7 mouse cellular contexts compared by ENCODE assay signal in genomic region chr1:66816837-66817452, GRCm38 (mm10). TPM values are rescaled to one million over a fixed set of nuclear protein-coding genes. Genes with fewer than 3 reads are reported as not detected.
A peak's percentile ranks its signal among the peaks of the same experiment; 100 is the strongest.
DNase-seq lines count a peak whose midpoint lies in the region; ATAC-seq lines count a peak whose summit lies in the region.

No protein-coding gene starts in this region.

- no peaks in the 10 kb centered on the region for H3K9me3 ChIP-seq in embryonic facial prominence, embryonic 10.5 days
- no peaks in the 10 kb centered on the region for H3K9me3 ChIP-seq in limb, embryonic 10.5 days (replicated peaks)
- no peaks in the 10 kb centered on the region for H3K9me3 ChIP-seq in midbrain, embryonic 12.5 days

- peak overlapping the region; percentile 99 for H3K27ac ChIP-seq in embryonic facial prominence, embryonic 10.5 days (replicated peaks)
- peak overlapping the region; percentile 99 for H3K27ac ChIP-seq in limb, embryonic 10.5 days
- H3K27ac ChIP-seq in midbrain, embryonic 12.5 days (replicated peaks) = peak overlapping the region; percentile 98

- under 1% methylated on average over 62 of the region's 63 CpGs for WGBS in embryonic facial prominence, embryonic 10.5 days
- whole genome bisulfite sequencing in limb, embryonic 10.5 days = under 1% methylated on average over 48 of the region's 63 CpGs
- WGBS in midbrain, embryonic 12.5 days = under 1% methylated on average over 41 of the region's 63 CpGs

- H3K36me3 ChIP-seq in embryonic facial prominence, embryonic 10.5 days (replicated peaks) = no peaks in the 10 kb centered on the region
- H3K36me3 ChIP-seq in limb, embryonic 10.5 days = no peaks in the 10 kb centered on the region
- H3K36me3 ChIP-seq in midbrain, embryonic 12.5 days = no peaks in the 10 kb centered on the region

- peaks cover 12% of the 10 kb centered on the region for H3K4me1 ChIP-seq in embryonic facial prominence, embryonic 10.5 days
- peaks cover 18% of the 10 kb centered on the region; the same call in 1 of the 2 replicates for H3K4me1 ChIP-seq in limb, embryonic 10.5 days
- H3K4me1 ChIP-seq in midbrain, embryonic 12.5 days = peaks cover 17% of the 10 kb centered on the region

- H3K4me3 ChIP-seq in embryonic facial prominence, embryonic 10.5 days = peak overlapping the region; percentile 87
- peak overlapping the region; percentile 82 for H3K4me3 ChIP-seq in limb, embryonic 10.5 days
- peak overlapping the region; percentile 88 for H3K4me3 ChIP-seq in midbrain, embryonic 12.5 days

- peaks cover 26% of the 10 kb centered on the region for H3K27me3 ChIP-seq in embryonic facial prominence, embryonic 10.5 days (replicated peaks; ENCODE audit: low read depth, poor library complexity, severe bottlenecking)
- peaks cover 22% of the 10 kb centered on the region for H3K27me3 ChIP-seq in limb, embryonic 10.5 days (ENCODE audit: low read depth, poor library complexity, severe bottlenecking)
- peaks cover 7% of the 10 kb centered on the region for H3K27me3 ChIP-seq in midbrain, embryonic 12.5 days

- peak; percentile 33 for ATAC-seq in granulocyte monocyte progenitor cell, adult 5-6 weeks (replicated peaks; ENCODE audit: poor library complexity, severe bottlenecking)
- peak; percentile 90 for ATAC-seq in midbrain, embryonic 12.5 days (ENCODE audit: low FRiP score, low read depth)

- H3K9ac ChIP-seq in midbrain, embryonic 12.5 days (replicated peaks) = peak overlapping the region; percentile 92

- DNase-seq in adrenal gland, postnatal 14 days = peak; percentile 97
- DNase-seq in embryonic facial prominence, embryonic 10.5 days (ENCODE audit: low spot score) = peak; percentile 98
- DNase-seq in kidney, adult 18-20 months = peak; percentile 95
- peak; percentile 99 for DNase-seq in limb, embryonic 10.5 days (ENCODE audit: low spot score)
- peak; percentile 95 for DNase-seq in skeletal muscle tissue, adult 2 months (ENCODE audit: low read depth, low spot score)

- H3K4me2 ChIP-seq in midbrain, embryonic 12.5 days (replicated peaks) = peak overlapping the region; percentile 81

RNA-seq across cellular contexts. Expression of gene Kansl1l, which starts 0.4 kb away (rescaled TPM):
- total RNA-seq in adrenal gland, postnatal 14 days (2021) = 21.1 and 21.9 TPM in 2 replicates
- polyA plus RNA-seq in embryonic facial prominence, embryonic 10.5 days (2016; fragmentation: Nextera tagmentation; extraction: Ambion mirVana) = 9.3 and 10.6 TPM in 2 replicates
- total RNA-seq in granulocyte monocyte progenitor cell, adult 5-6 weeks (2014; fragmentation: Nextera tagmentation) = 22.5 and 28.0 TPM in 2 replicates
- 29.3 and 30.8 TPM in 2 replicates for total RNA-seq in granulocyte monocyte progenitor cell, adult 5-6 weeks (2017)
- polyA plus RNA-seq in limb, embryonic 10.5 days (2016; fragmentation: Nextera tagmentation; extraction: Ambion mirVana) = 10.6 and 16.2 TPM in 2 replicates
- 17.2 and 20.7 TPM in 2 replicates for polyA plus RNA-seq in midbrain, embryonic 12.5 days (2016; fragmentation: Nextera tagmentation; extraction: Ambion mirVana)

RNA-seq across cellular contexts. Expression of gene Acadl, which starts 46.1 kb away (rescaled TPM):
- 1,251 and 1,324 TPM in 2 replicates for total RNA-seq in adrenal gland, postnatal 14 days (2021)
- 35.7 and 40.4 TPM in 2 replicates for polyA plus RNA-seq in embryonic facial prominence, embryonic 10.5 days (2016; fragmentation: Nextera tagmentation; extraction: Ambion mirVana)
- total RNA-seq in granulocyte monocyte progenitor cell, adult 5-6 weeks (2014; fragmentation: Nextera tagmentation) = 55.5 and 62.8 TPM in 2 replicates
- total RNA-seq in granulocyte monocyte progenitor cell, adult 5-6 weeks (2017) = 50.5 and 52.5 TPM in 2 replicates
- 33.2 and 42.9 TPM in 2 replicates for polyA plus RNA-seq in limb, embryonic 10.5 days (2016; fragmentation: Nextera tagmentation; extraction: Ambion mirVana)
- polyA plus RNA-seq in midbrain, embryonic 12.5 days (2016; fragmentation: Nextera tagmentation; extraction: Ambion mirVana) = 49.2 and 49.9 TPM in 2 replicates

Comparison
In these comparisons a context has a peak if more than half of its experiments do, and no peak if none do; other contexts are left out.
1. Peak in every context shown above with its lines: DNase-seq, ATAC-seq, H3K4me3 ChIP-seq and H3K27ac ChIP-seq.